Mouse (Mus musculus): Measurements from ENCODE around the gene Tctn1. TPM values are rescaled to one million over a fixed set of nuclear protein-coding genes. Genes with fewer than 3 reads are reported as not detected.

Gene Tctn1
- total and polyA plus RNA-seq, 3 experiments, result 11.4 to 47.0 (median 14.2) TPM

Other genes starting within 250 kb of the Tctn1 start
- gene Cux2, start 214.4 kb downstream of the Tctn1 start, total RNA-seq (2021), result 10 to 100 TPM; 14.4 to 22.0 TPM
- 32.2 and 37.6 TPM in 2 replicates for gene Cux2, start 214.4 kb downstream of the Tctn1 start, polyA plus RNA-seq (2012; rRNA removed)
- gene Myl2, start 163.5 kb downstream of the Tctn1 start, total RNA-seq (2021), result not detected
- not detected in 2 replicates for gene Myl2, start 163.5 kb downstream of the Tctn1 start, polyA plus RNA-seq (2012; rRNA removed)
- gene Ccdc63, start 123.6 kb downstream of the Tctn1 start, total RNA-seq (2021), result not detected
- gene Ccdc63, start 123.6 kb downstream of the Tctn1 start, polyA plus RNA-seq (2012; rRNA removed), result not detected in 2 replicates
- 100 to 1,000 TPM; 181 to 207 TPM for gene Ppp1cc, start 106.2 kb downstream of the Tctn1 start, total RNA-seq (2021)
- gene Ppp1cc, start 106.2 kb downstream of the Tctn1 start, polyA plus RNA-seq (2012; rRNA removed), result 36.4 and 36.6 TPM in 2 replicates
- gene Hvcn1, start 57.7 kb downstream of the Tctn1 start, total RNA-seq (2021), result 1 to 10 TPM; 1.8 to 2.4 TPM
- gene Hvcn1, start 57.7 kb downstream of the Tctn1 start, polyA plus RNA-seq (2012; rRNA removed), result 2.5 and 3.7 TPM in 2 replicates
- 10 to 100 TPM; 52.0 to 63.4 TPM for gene Pptc7, start 19.9 kb upstream of the Tctn1 start, total RNA-seq (2021)
- 46.3 and 57.5 TPM in 2 replicates for gene Pptc7, start 19.9 kb upstream of the Tctn1 start, polyA plus RNA-seq (2012; rRNA removed)
- 1 to 10 TPM; 1.9 to 2.8 TPM for gene Rad9b, start 89.8 kb upstream of the Tctn1 start, total RNA-seq (2021)
- 2.3 and 2.4 TPM in 2 replicates for gene Rad9b, start 89.8 kb upstream of the Tctn1 start, polyA plus RNA-seq (2012; rRNA removed)
- 100 to 1,000 TPM; 128 to 165 TPM for gene Vps29, start 89.9 kb upstream of the Tctn1 start, total RNA-seq (2021)
- gene Vps29, start 89.9 kb upstream of the Tctn1 start, polyA plus RNA-seq (2012; rRNA removed), result 13.1 and 18.5 TPM in 2 replicates
- 10 to 100 TPM; 24.6 to 32.6 TPM for gene Gpn3, start 107.4 kb upstream of the Tctn1 start, total RNA-seq (2021)
- 48.0 and 62.7 TPM in 2 replicates for gene Gpn3, start 107.4 kb upstream of the Tctn1 start, polyA plus RNA-seq (2012; rRNA removed)
- 10 to 100 TPM; 24.2 to 38.5 TPM for gene Fam216a, start 107.9 kb upstream of the Tctn1 start, total RNA-seq (2021)
- gene Fam216a, start 107.9 kb upstream of the Tctn1 start, polyA plus RNA-seq (2012; rRNA removed), result 24.7 and 27.4 TPM in 2 replicates
- gene Arpc3, start 127.4 kb upstream of the Tctn1 start, total RNA-seq (2021), result 100 to 1,000 TPM; 250 to 287 TPM
- gene Arpc3, start 127.4 kb upstream of the Tctn1 start, polyA plus RNA-seq (2012; rRNA removed), result 103 and 112 TPM in 2 replicates
- gene Anapc7, start 157.2 kb upstream of the Tctn1 start, total RNA-seq (2021), result 10 to 100 TPM; 42.0 to 46.8 TPM
- 41.5 and 42.8 TPM in 2 replicates for gene Anapc7, start 157.2 kb upstream of the Tctn1 start, polyA plus RNA-seq (2012; rRNA removed)
- gene Atp2a2, start 237.8 kb upstream of the Tctn1 start, total RNA-seq (2021), result 100 to 1,000 TPM; 159 to 186 TPM
- 50.5 and 66.8 TPM in 2 replicates for gene Atp2a2, start 237.8 kb upstream of the Tctn1 start, polyA plus RNA-seq (2012; rRNA removed)

Measured in adrenal gland, adult 2 months (tissue).